Mouse (Mus musculus): ENCODE results near the gene Sult1a1.

GRCm38 (mm10) chr7:126715679-126716078 lies 39.4 kb upstream of the Sult1a1 start:
- TF ChIP-seq CTCF (IDR thresholded peaks at IDR 0.05) (no peak), EP300 (IDR thresholded peaks at IDR 0.05) (no peak)

Measured in lung, postnatal 0 days (tissue).